Mouse (Mus musculus): ENCODE measurements around the gene Nmrk2. TPM values are rescaled to one million over a fixed set of nuclear protein-coding genes. Genes with fewer than 3 reads are reported as not detected.

Nmrk2 gene
- not detected in 2 replicates for polyA plus RNA-seq (2014; fragmentation: Nextera tagmentation; extraction: Ambion mirVana)

GRCm38 (mm10) chr10:81201807-81202758, at the start of gene Nmrk2:
Gene Nmrk2, minus strand, starts transcription at chr10:81202051.
- H3K27ac ChIP-seq (ENCODE audit: low read depth, low read length) = no peak within 1 kb of the TSS
- H3K27me3 ChIP-seq (ENCODE audit: control insufficient read depth, insufficient read depth, low read length) = no peaks in the 10 kb centered on the region; the same call in none of the 2 replicates
- no peaks in the 10 kb centered on the region for H3K4me1 ChIP-seq (ENCODE audit: control insufficient read depth, insufficient read depth, low read length)
- H3K9me3 ChIP-seq (ENCODE audit: control insufficient read depth, low read length) = no peaks in the 10 kb centered on the region
- H3K4me2 ChIP-seq (replicated peaks; ENCODE audit: low read depth, low read length) = no peak within 1 kb of the TSS
- H3K9ac ChIP-seq (ENCODE audit: low read depth, low read length) = no peak within 1 kb of the TSS
- no peak for ATAC-seq (ENCODE audit: low FRiP score, low TSS enrichment)
- H3K4me3 ChIP-seq (ENCODE audit: low read length) = no peak within 1 kb of the TSS
- WGBS = 64% methylated on average over 13 of the region's 13 CpGs
- H3K36me3 ChIP-seq (ENCODE audit: control insufficient read depth, insufficient read depth, low read length) = no peaks in the 10 kb centered on the region

- Histone ChIP-seq H3K4me2 (replicated peaks; ENCODE audit: low read depth, low read length) (no peak overlapping the region), H3K4me1 (ENCODE audit: control insufficient read depth, insufficient read depth, low read length) (0 out of 2 replicates have a peak, but pooled peaks cover 3% of the 10 kb centered on the region), H3K27me3 (ENCODE audit: control insufficient read depth, insufficient read depth, low read length) (peaks cover 25% of the 10 kb centered on the region; the same call in 1 of the 2 replicates), H3K27ac (ENCODE audit: low read depth, low read length) (no peak overlapping the region), H3K9ac (ENCODE audit: low read depth, low read length) (no peak overlapping the region), H3K4me3 (ENCODE audit: low read length) (no peak overlapping the region), H3K9me3 (ENCODE audit: control insufficient read depth, low read length) (no peaks in the 10 kb centered on the region), H3K36me3 (ENCODE audit: control insufficient read depth, insufficient read depth, low read length) (no peaks in the 10 kb centered on the region)
- no peak for ATAC-seq (ENCODE audit: low FRiP score, low TSS enrichment)
- 80% methylated on average over 8 of the region's 8 CpGs for WGBS
These were observed 47.6 kb upstream of the Nmrk2 start for GRCm38 (mm10) chr10:81249442-81249841.

GRCm38 (mm10) chr10:81247804-81248203, 46.0 kb upstream of the Nmrk2 start:
- Histone ChIP-seq H3K36me3 (ENCODE audit: control insufficient read depth, insufficient read depth, low read length) (no peaks in the 10 kb centered on the region), H3K4me2 (replicated peaks; ENCODE audit: low read depth, low read length) (no peak overlapping the region), H3K9ac (ENCODE audit: low read depth, low read length) (no peak overlapping the region), H3K4me3 (ENCODE audit: low read length) (no peak overlapping the region), H3K9me3 (ENCODE audit: control insufficient read depth, low read length) (no peaks in the 10 kb centered on the region), H3K4me1 (ENCODE audit: control insufficient read depth, insufficient read depth, low read length) (0 out of 2 replicates have a peak, but pooled peaks cover under 1% of the 10 kb centered on the region), H3K27ac (ENCODE audit: low read depth, low read length) (no peak overlapping the region), H3K27me3 (ENCODE audit: control insufficient read depth, insufficient read depth, low read length) (peaks cover 11% of the 10 kb centered on the region; the same call in 1 of the 2 replicates)
- no peak for ATAC-seq (ENCODE audit: low FRiP score, low TSS enrichment)
- WGBS = 90% methylated on average over 2 of the region's 2 CpGs

- H3K27me3 ChIP-seq (ENCODE audit: control insufficient read depth, insufficient read depth, low read length) = peaks cover 9% of the 10 kb centered on the region; the same call in 1 of the 2 replicates
- peaks cover under 1% of the 10 kb centered on the region; the same call in 1 of the 2 replicates for H3K4me1 ChIP-seq (ENCODE audit: control insufficient read depth, insufficient read depth, low read length)
- no peaks in the 10 kb centered on the region for H3K9me3 ChIP-seq (ENCODE audit: control insufficient read depth, low read length)
- H3K27ac ChIP-seq (ENCODE audit: low read depth, low read length) = no peak overlapping the region
- no peak overlapping the region for H3K4me3 ChIP-seq (ENCODE audit: low read length)
- no peak overlapping the region for H3K4me2 ChIP-seq (replicated peaks; ENCODE audit: low read depth, low read length)
- H3K9ac ChIP-seq (ENCODE audit: low read depth, low read length) = no peak overlapping the region
- no peak for ATAC-seq (ENCODE audit: low FRiP score, low TSS enrichment)
- H3K36me3 ChIP-seq (ENCODE audit: control insufficient read depth, insufficient read depth, low read length) = no peaks in the 10 kb centered on the region
- WGBS = 89% methylated on average over 6 of the region's 6 CpGs
These were observed 43.3 kb upstream of the Nmrk2 start for GRCm38 (mm10) chr10:81245166-81245565.

GRCm38 (mm10) chr10:81244595-81244994, 42.7 kb upstream of the Nmrk2 start:
- Histone ChIP-seq H3K4me3 (ENCODE audit: low read length) (no peak overlapping the region), H3K4me2 (replicated peaks; ENCODE audit: low read depth, low read length) (no peak overlapping the region), H3K27ac (ENCODE audit: low read depth, low read length) (no peak overlapping the region), H3K9ac (ENCODE audit: low read depth, low read length) (no peak overlapping the region), H3K4me1 (ENCODE audit: control insufficient read depth, insufficient read depth, low read length) (peaks cover 5% of the 10 kb centered on the region; the same call in 1 of the 2 replicates), H3K9me3 (ENCODE audit: control insufficient read depth, low read length) (no peaks in the 10 kb centered on the region), H3K27me3 (ENCODE audit: control insufficient read depth, insufficient read depth, low read length) (peaks cover 14% of the 10 kb centered on the region; the same call in 1 of the 2 replicates), H3K36me3 (ENCODE audit: control insufficient read depth, insufficient read depth, low read length) (no peaks in the 10 kb centered on the region)
- peak; percentile 56; the same call in 1 of the 2 replicates for ATAC-seq (ENCODE audit: low FRiP score, low TSS enrichment)
- WGBS = 6% methylated on average over 17 of the region's 17 CpGs

GRCm38 (mm10) chr10:81244146-81244545, 42.3 kb upstream of the Nmrk2 start:
- no peaks in the 10 kb centered on the region for H3K9me3 ChIP-seq (ENCODE audit: control insufficient read depth, low read length)
- H3K4me2 ChIP-seq (replicated peaks; ENCODE audit: low read depth, low read length) = no peak overlapping the region
- peaks cover 17% of the 10 kb centered on the region for H3K27me3 ChIP-seq (ENCODE audit: control insufficient read depth, insufficient read depth, low read length)
- H3K9ac ChIP-seq (ENCODE audit: low read depth, low read length) = no peak overlapping the region
- H3K36me3 ChIP-seq (ENCODE audit: control insufficient read depth, insufficient read depth, low read length) = no peaks in the 10 kb centered on the region
- WGBS = 79% methylated on average over 4 of the region's 4 CpGs
- no peak overlapping the region for H3K27ac ChIP-seq (ENCODE audit: low read depth, low read length)
- no peak for ATAC-seq (ENCODE audit: low FRiP score, low TSS enrichment)
- no peak overlapping the region for H3K4me3 ChIP-seq (ENCODE audit: low read length)
- peaks cover 5% of the 10 kb centered on the region; the same call in 1 of the 2 replicates for H3K4me1 ChIP-seq (ENCODE audit: control insufficient read depth, insufficient read depth, low read length)

GRCm38 (mm10) chr10:81242021-81242420, 40.2 kb upstream of the Nmrk2 start:
- no peak for ATAC-seq (ENCODE audit: low FRiP score, low TSS enrichment)
- no peak overlapping the region for H3K4me2 ChIP-seq (replicated peaks; ENCODE audit: low read depth, low read length)
- peaks cover 19% of the 10 kb centered on the region for H3K27me3 ChIP-seq (ENCODE audit: control insufficient read depth, insufficient read depth, low read length)
- no peak overlapping the region for H3K27ac ChIP-seq (ENCODE audit: low read depth, low read length)
- H3K36me3 ChIP-seq (ENCODE audit: control insufficient read depth, insufficient read depth, low read length) = no peaks in the 10 kb centered on the region
- H3K9me3 ChIP-seq (ENCODE audit: control insufficient read depth, low read length) = no peaks in the 10 kb centered on the region
- H3K9ac ChIP-seq (ENCODE audit: low read depth, low read length) = no peak overlapping the region
- 93% methylated on average over 16 of the region's 16 CpGs for WGBS
- H3K4me3 ChIP-seq (ENCODE audit: low read length) = no peak overlapping the region
- peaks cover 5% of the 10 kb centered on the region; the same call in 1 of the 2 replicates for H3K4me1 ChIP-seq (ENCODE audit: control insufficient read depth, insufficient read depth, low read length)

GRCm38 (mm10) chr10:81240876-81241275, 39.0 kb upstream of the Nmrk2 start:
- no peaks in the 10 kb centered on the region for H3K9me3 ChIP-seq (ENCODE audit: control insufficient read depth, low read length)
- H3K4me3 ChIP-seq (ENCODE audit: low read length) = no peak overlapping the region
- H3K36me3 ChIP-seq (ENCODE audit: control insufficient read depth, insufficient read depth, low read length) = no peaks in the 10 kb centered on the region
- no peak overlapping the region for H3K9ac ChIP-seq (ENCODE audit: low read depth, low read length)
- no peak for ATAC-seq (ENCODE audit: low FRiP score, low TSS enrichment)
- peaks cover 19% of the 10 kb centered on the region for H3K27me3 ChIP-seq (ENCODE audit: control insufficient read depth, insufficient read depth, low read length)
- 31% methylated on average over 13 of the region's 13 CpGs for WGBS
- no peak overlapping the region for H3K4me2 ChIP-seq (replicated peaks; ENCODE audit: low read depth, low read length)
- peaks cover 5% of the 10 kb centered on the region; the same call in 1 of the 2 replicates for H3K4me1 ChIP-seq (ENCODE audit: control insufficient read depth, insufficient read depth, low read length)
- no peak overlapping the region for H3K27ac ChIP-seq (ENCODE audit: low read depth, low read length)

GRCm38 (mm10) chr10:81238618-81239017, 36.8 kb upstream of the Nmrk2 start:
- no peaks in the 10 kb centered on the region for H3K9me3 ChIP-seq (ENCODE audit: control insufficient read depth, low read length)
- no peak overlapping the region for H3K4me3 ChIP-seq (ENCODE audit: low read length)
- no peak overlapping the region for H3K9ac ChIP-seq (ENCODE audit: low read depth, low read length)
- no peak for ATAC-seq (ENCODE audit: low FRiP score, low TSS enrichment)
- no peak overlapping the region for H3K27ac ChIP-seq (ENCODE audit: low read depth, low read length)
- H3K4me2 ChIP-seq (replicated peaks; ENCODE audit: low read depth, low read length) = no peak overlapping the region
- H3K4me1 ChIP-seq (ENCODE audit: control insufficient read depth, insufficient read depth, low read length) = peaks cover 6% of the 10 kb centered on the region; the same call in 1 of the 2 replicates
- H3K27me3 ChIP-seq (ENCODE audit: control insufficient read depth, insufficient read depth, low read length) = peaks cover 19% of the 10 kb centered on the region
- 80% methylated on average over 2 of the region's 2 CpGs for WGBS
- no peaks in the 10 kb centered on the region for H3K36me3 ChIP-seq (ENCODE audit: control insufficient read depth, insufficient read depth, low read length)
